Comparison of ENCODE assay signal across 18 mouse cellular contexts in the genomic region with DNA sequence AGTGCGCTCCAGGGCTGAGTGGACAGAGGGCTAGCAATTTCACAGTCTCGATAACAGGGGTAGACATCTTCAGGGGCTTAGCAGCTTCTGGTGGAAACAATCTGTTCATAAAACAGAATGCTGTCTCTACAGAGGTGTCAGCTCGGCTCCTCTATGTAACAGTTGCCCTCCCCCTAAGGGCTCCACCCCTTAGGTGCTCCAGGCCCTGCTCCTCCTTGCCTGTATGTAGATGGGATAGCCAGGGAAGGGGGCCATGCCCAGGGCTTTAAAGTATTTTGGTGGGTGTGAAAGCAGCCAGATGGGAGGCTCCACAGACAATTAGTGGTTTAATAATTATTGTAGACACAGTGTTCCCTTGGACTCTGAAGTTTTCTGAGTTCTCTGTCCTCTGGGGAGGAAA.
DNase-seq lines count a peak whose midpoint lies in the region; ATAC-seq and TF ChIP-seq lines count a peak whose summit lies in the region.
"Had no signal": no experiment of that assay in that cellular context is flagged by ENCODE, and none has a peak within 500 bp of the region (broad histone marks: within the 10 kb centered on the region; RNA-seq: fewer than 3 reads in every experiment).

No protein-coding gene starts in this region.

- 57% methylated on average over 3 of the region's 3 CpGs for WGBS in heart, embryonic 13.5 days
- WGBS in kidney, postnatal 0 days, result 51% methylated on average over 3 of the region's 3 CpGs
- WGBS in intestine, embryonic 16.5 days, result 66% methylated on average over 3 of the region's 3 CpGs
- WGBS in hindbrain, embryonic 10.5 days, result 69% methylated on average over 3 of the region's 3 CpGs

- peak overlapping the region; percentile 24; the same call in 1 of the 2 replicates for H3K27ac ChIP-seq in heart, embryonic 13.5 days (replicated peaks)
- peak overlapping the region; percentile 36; the same call in 1 of the 2 replicates for H3K27ac ChIP-seq in kidney, postnatal 0 days
- H3K27ac ChIP-seq in intestine, embryonic 16.5 days (ENCODE audit: low read length), result no peak overlapping the region
- H3K27ac ChIP-seq in hindbrain, embryonic 10.5 days, result no peak overlapping the region
- H3K27ac ChIP-seq: hindbrain, embryonic 14.5 days; midbrain, embryonic 13.5 days had no signal

- H3K27me3 ChIP-seq in heart, embryonic 13.5 days (replicated peaks), result no peaks in the 10 kb centered on the region
- H3K27me3 ChIP-seq in kidney, postnatal 0 days (ENCODE audit: insufficient read depth, low read length), result no peaks in the 10 kb centered on the region
- no peaks in the 10 kb centered on the region for H3K27me3 ChIP-seq in intestine, embryonic 16.5 days (replicated peaks; ENCODE audit: control insufficient read depth, insufficient read depth, low read length)
- no peaks in the 10 kb centered on the region for H3K27me3 ChIP-seq in hindbrain, embryonic 10.5 days (ENCODE audit: insufficient read depth, poor library complexity, severe bottlenecking)
- H3K27me3 ChIP-seq: midbrain, embryonic 13.5 days had no signal

- intact Hi-C loops in heart, postnatal 14 days (cut with DNase I), result no loop called here

- H3K4me2 ChIP-seq in heart, embryonic 13.5 days, result no peak overlapping the region
- no peak overlapping the region for H3K4me2 ChIP-seq in kidney, postnatal 0 days (ENCODE audit: low read length)
- H3K4me2 ChIP-seq in intestine, embryonic 16.5 days (ENCODE audit: low read depth, low read length), result no peak overlapping the region
- H3K4me2 ChIP-seq: heart, embryonic 11.5 days; hindbrain, embryonic 14.5 days; midbrain, embryonic 13.5 days had no signal

- no peak overlapping the region for H3K4me3 ChIP-seq in heart, embryonic 13.5 days
- H3K4me3 ChIP-seq in kidney, postnatal 0 days (replicated peaks; ENCODE audit: low read depth, low read length), result no peak overlapping the region
- H3K4me3 ChIP-seq in intestine, embryonic 16.5 days (ENCODE audit: low read length), result no peak overlapping the region
- no peak overlapping the region for H3K4me3 ChIP-seq in hindbrain, embryonic 10.5 days
- H3K4me3 ChIP-seq: midbrain, embryonic 13.5 days had no signal

- H3K4me1 ChIP-seq in heart, embryonic 13.5 days, result peaks cover 44% of the 10 kb centered on the region
- H3K4me1 ChIP-seq in kidney, postnatal 0 days (replicated peaks; ENCODE audit: insufficient read depth, low read length), result peaks cover 8% of the 10 kb centered on the region; the same call in 1 of the 2 replicates
- H3K4me1 ChIP-seq in intestine, embryonic 16.5 days (ENCODE audit: control insufficient read depth, insufficient read depth, low read length), result peaks cover 37% of the 10 kb centered on the region
- H3K4me1 ChIP-seq in hindbrain, embryonic 10.5 days (replicated peaks), result peaks cover 22% of the 10 kb centered on the region; the same call in 1 of the 2 replicates

- no peak for TF ChIP-seq CTCF in kidney, postnatal 0 days (IDR thresholded peaks at IDR 0.05; ENCODE audit: low read depth)

- H3K9me3 ChIP-seq in heart, embryonic 13.5 days, result no peaks in the 10 kb centered on the region
- H3K9me3 ChIP-seq in kidney, postnatal 0 days (replicated peaks; ENCODE audit: low read length), result no peaks in the 10 kb centered on the region
- H3K9me3 ChIP-seq in intestine, embryonic 16.5 days (ENCODE audit: control insufficient read depth, low read length), result no peaks in the 10 kb centered on the region
- H3K9me3 ChIP-seq in hindbrain, embryonic 10.5 days, result no peaks in the 10 kb centered on the region
- H3K9me3 ChIP-seq: midbrain, embryonic 13.5 days had no signal

- DNase-seq in heart, postnatal 14 days, result no peak
- DNase-seq in kidney, postnatal 0 days (ENCODE audit: low spot score), result no peak
- DNase-seq in kidney, postnatal 10 days, result no peak
- no peak for DNase-seq in right cerebral cortex, postnatal 4 days
- DNase-seq in hindbrain, embryonic 10.5 days (ENCODE audit: low spot score), result no peak
- DNase-seq: adrenal gland, adult 8-10 months; cerebellum, adult 11 months; gastrocnemius, postnatal 10 days; layer of hippocampus, postnatal 36 days; left cerebral cortex, postnatal 4 days; thymus, postnatal 4 days had no signal

- H3K9ac ChIP-seq in heart, embryonic 13.5 days, result peak overlapping the region; percentile 40; the same call in 1 of the 2 replicates
- no peak overlapping the region for H3K9ac ChIP-seq in kidney, postnatal 0 days (ENCODE audit: low read depth, low read length)
- H3K9ac ChIP-seq in intestine, embryonic 16.5 days (ENCODE audit: low read depth, low read length), result peak overlapping the region; percentile 15; the same call in 1 of the 2 replicates
- H3K9ac ChIP-seq: hindbrain, embryonic 14.5 days; midbrain, embryonic 13.5 days had no signal

- no peak for ATAC-seq in heart, embryonic 13.5 days (ENCODE audit: extremely low read depth, insufficient number of reproducible peaks, low FRiP score, low TSS enrichment)
- ATAC-seq in kidney, postnatal 0 days (replicated peaks; ENCODE audit: low FRiP score, low read depth), result no peak
- no peak for ATAC-seq in intestine, embryonic 16.5 days
- ATAC-seq in megakaryocyte-erythroid progenitor cell, adult 5-6 weeks (replicated peaks; ENCODE audit: low FRiP score, low TSS enrichment, poor library complexity, severe bottlenecking), result 0 out of 2 replicates have a peak, but pooled peaks have one; percentile 43
- ATAC-seq: forebrain, embryonic 14.5 days; midbrain, embryonic 13.5 days had no signal

- H3K36me3 ChIP-seq in heart, embryonic 13.5 days, result no peaks in the 10 kb centered on the region
- no peaks in the 10 kb centered on the region for H3K36me3 ChIP-seq in kidney, postnatal 0 days (ENCODE audit: insufficient read depth, low read length)
- H3K36me3 ChIP-seq in intestine, embryonic 16.5 days (ENCODE audit: control insufficient read depth, insufficient read depth, low read length), result no peaks in the 10 kb centered on the region
- H3K36me3 ChIP-seq in hindbrain, embryonic 10.5 days, result no peaks in the 10 kb centered on the region
- H3K36me3 ChIP-seq: midbrain, embryonic 13.5 days had no signal

Comparison
In these comparisons a context has a peak if more than half of its experiments do, and no peak if none do; other contexts are left out.
1. H3K27ac ChIP-seq: peak in heart, embryonic 13.5 days (single experiment) and kidney, postnatal 0 days (single experiment); none in intestine, embryonic 16.5 days (single experiment) and hindbrain, embryonic 10.5 days (single experiment).